Mouse (Mus musculus): ENCODE data around the gene Fignl2. TPM values are rescaled to one million over a fixed set of nuclear protein-coding genes. Genes with fewer than 3 reads are reported as not detected.
A peak's percentile ranks its signal among the peaks of the same experiment; 100 is the strongest.

The Fignl2 gene
- polyA plus RNA-seq, 1 experiment from 2014 or later, result 2.1 TPM

GRCm38 (mm10) chr15:101076071-101077000 is 2.0 kb downstream of the Fignl2 start:
- peak overlapping the region; percentile 99 for H3K27ac ChIP-seq (ENCODE audit: low read depth, low read length)
- H3K4me2 ChIP-seq (replicated peaks; ENCODE audit: low read depth, low read length), result peak overlapping the region; percentile 83
- H3K4me1 ChIP-seq (replicated peaks; ENCODE audit: control insufficient read depth, insufficient read depth, low read length), result peaks cover 36% of the 10 kb centered on the region
- ATAC-seq (ENCODE audit: low FRiP score) (peak; percentile 62), DNase-seq (ENCODE audit: low spot score) (peak; percentile 69)
- H3K9me3 ChIP-seq (ENCODE audit: control insufficient read depth, low read length), result no peaks in the 10 kb centered on the region
- H3K9ac ChIP-seq (ENCODE audit: low read depth, low read length), result peak overlapping the region; percentile 90
- H3K27me3 ChIP-seq (ENCODE audit: control insufficient read depth, insufficient read depth, low read length), result no peaks in the 10 kb centered on the region
- 3% methylated on average over 24 of the region's 26 CpGs for WGBS
- peak overlapping the region; percentile 90 for H3K4me3 ChIP-seq (ENCODE audit: low read depth, low read length)
- H3K36me3 ChIP-seq (ENCODE audit: control insufficient read depth, insufficient read depth, low read length), result no peaks in the 10 kb centered on the region

GRCm38 (mm10) chr15:101075656-101076055 is 2.7 kb downstream of the Fignl2 start:
- Histone ChIP-seq H3K27ac (ENCODE audit: low read depth, low read length) (peak overlapping the region; percentile 99), H3K27me3 (ENCODE audit: control insufficient read depth, insufficient read depth, low read length) (no peaks in the 10 kb centered on the region), H3K9me3 (ENCODE audit: control insufficient read depth, low read length) (no peaks in the 10 kb centered on the region), H3K9ac (ENCODE audit: low read depth, low read length) (peak overlapping the region; percentile 90), H3K36me3 (ENCODE audit: control insufficient read depth, insufficient read depth, low read length) (no peaks in the 10 kb centered on the region), H3K4me3 (ENCODE audit: low read depth, low read length) (peak overlapping the region; percentile 90), H3K4me2 (replicated peaks; ENCODE audit: low read depth, low read length) (peak overlapping the region; percentile 83), H3K4me1 (replicated peaks; ENCODE audit: control insufficient read depth, insufficient read depth, low read length) (peaks cover 37% of the 10 kb centered on the region)
- ATAC-seq (ENCODE audit: low FRiP score) (0 out of 2 replicates have a peak, but pooled peaks have one; percentile 5), DNase-seq (ENCODE audit: low spot score) (no peak)
- 14% methylated on average over 5 of the region's 5 CpGs for WGBS

GRCm38 (mm10) chr15:101075150-101075549 is 3.2 kb downstream of the Fignl2 start:
- H3K9me3 ChIP-seq (ENCODE audit: control insufficient read depth, low read length), result no peaks in the 10 kb centered on the region
- 64% methylated on average over 4 of the region's 4 CpGs for WGBS
- peak overlapping the region; percentile 83 for H3K4me2 ChIP-seq (replicated peaks; ENCODE audit: low read depth, low read length)
- H3K4me1 ChIP-seq (replicated peaks; ENCODE audit: control insufficient read depth, insufficient read depth, low read length), result peaks cover 38% of the 10 kb centered on the region
- ATAC-seq (ENCODE audit: low FRiP score), result no peak
- 0 out of 2 replicates have a peak overlapping the region, but pooled peaks have one; percentile 99 for H3K27ac ChIP-seq (ENCODE audit: low read depth, low read length)
- H3K4me3 ChIP-seq (ENCODE audit: low read depth, low read length), result no peak overlapping the region; the same call in 1 of the 2 replicates
- no peaks in the 10 kb centered on the region for H3K27me3 ChIP-seq (ENCODE audit: control insufficient read depth, insufficient read depth, low read length)
- DNase-seq (ENCODE audit: low spot score), result no peak
- peak overlapping the region; percentile 90 for H3K9ac ChIP-seq (ENCODE audit: low read depth, low read length)
- H3K36me3 ChIP-seq (ENCODE audit: control insufficient read depth, insufficient read depth, low read length), result no peaks in the 10 kb centered on the region

GRCm38 (mm10) chr15:101074067-101074466 is 4.3 kb downstream of the Fignl2 start:
- 83% methylated on average over 5 of the region's 5 CpGs for WGBS
- no peak overlapping the region for H3K27ac ChIP-seq (ENCODE audit: low read depth, low read length)
- DNase-seq (ENCODE audit: low spot score), result no peak
- no peak overlapping the region for H3K4me2 ChIP-seq (replicated peaks; ENCODE audit: low read depth, low read length)
- H3K27me3 ChIP-seq (ENCODE audit: control insufficient read depth, insufficient read depth, low read length), result no peaks in the 10 kb centered on the region
- H3K9me3 ChIP-seq (ENCODE audit: control insufficient read depth, low read length), result no peaks in the 10 kb centered on the region
- H3K4me1 ChIP-seq (replicated peaks; ENCODE audit: control insufficient read depth, insufficient read depth, low read length), result peaks cover 44% of the 10 kb centered on the region
- H3K4me3 ChIP-seq (ENCODE audit: low read depth, low read length), result no peak overlapping the region
- no peak overlapping the region for H3K9ac ChIP-seq (ENCODE audit: low read depth, low read length)
- no peaks in the 10 kb centered on the region for H3K36me3 ChIP-seq (ENCODE audit: control insufficient read depth, insufficient read depth, low read length)
- ATAC-seq (ENCODE audit: low FRiP score), result no peak

- no peaks in the 10 kb centered on the region for H3K36me3 ChIP-seq (ENCODE audit: control insufficient read depth, insufficient read depth, low read length)
- no peak overlapping the region for H3K9ac ChIP-seq (ENCODE audit: low read depth, low read length)
- 63% methylated on average over 2 of the region's 2 CpGs for WGBS
- H3K4me1 ChIP-seq (replicated peaks; ENCODE audit: control insufficient read depth, insufficient read depth, low read length), result peaks cover 46% of the 10 kb centered on the region
- DNase-seq (ENCODE audit: low spot score), result no peak
- no peak overlapping the region for H3K4me3 ChIP-seq (ENCODE audit: low read depth, low read length)
- no peak overlapping the region for H3K4me2 ChIP-seq (replicated peaks; ENCODE audit: low read depth, low read length)
- no peaks in the 10 kb centered on the region for H3K9me3 ChIP-seq (ENCODE audit: control insufficient read depth, low read length)
- ATAC-seq (ENCODE audit: low FRiP score), result no peak
- H3K27ac ChIP-seq (ENCODE audit: low read depth, low read length), result no peak overlapping the region
- no peaks in the 10 kb centered on the region for H3K27me3 ChIP-seq (ENCODE audit: control insufficient read depth, insufficient read depth, low read length)
These were observed 5.6 kb downstream of the Fignl2 start for GRCm38 (mm10) chr15:101072736-101073135.

- DNase-seq (ENCODE audit: low spot score), result no peak
- Histone ChIP-seq H3K4me2 (replicated peaks; ENCODE audit: low read depth, low read length) (no peak overlapping the region), H3K27me3 (ENCODE audit: control insufficient read depth, insufficient read depth, low read length) (no peaks in the 10 kb centered on the region), H3K4me3 (ENCODE audit: low read depth, low read length) (no peak overlapping the region), H3K9ac (ENCODE audit: low read depth, low read length) (peak overlapping the region; percentile 24), H3K36me3 (ENCODE audit: control insufficient read depth, insufficient read depth, low read length) (no peaks in the 10 kb centered on the region), H3K4me1 (replicated peaks; ENCODE audit: control insufficient read depth, insufficient read depth, low read length) (peaks cover 55% of the 10 kb centered on the region), H3K27ac (ENCODE audit: low read depth, low read length) (peak overlapping the region; percentile 4; the same call in 1 of the 2 replicates), H3K9me3 (ENCODE audit: control insufficient read depth, low read length) (no peaks in the 10 kb centered on the region)
- no peak for ATAC-seq (ENCODE audit: low FRiP score)
- WGBS, result 25% methylated on average over 5 of the region's 5 CpGs
These were observed 7.6 kb downstream of the Fignl2 start for GRCm38 (mm10) chr15:101070762-101071161.

GRCm38 (mm10) chr15:101069641-101070190 is 8.7 kb downstream of the Fignl2 start:
- Histone ChIP-seq H3K9ac (ENCODE audit: low read depth, low read length) (0 out of 2 replicates have a peak overlapping the region, but pooled peaks have one; percentile 7), H3K27me3 (ENCODE audit: control insufficient read depth, insufficient read depth, low read length) (no peaks in the 10 kb centered on the region), H3K4me2 (replicated peaks; ENCODE audit: low read depth, low read length) (0 out of 2 replicates have a peak overlapping the region, but pooled peaks have one; percentile 7), H3K9me3 (ENCODE audit: control insufficient read depth, low read length) (no peaks in the 10 kb centered on the region), H3K36me3 (ENCODE audit: control insufficient read depth, insufficient read depth, low read length) (no peaks in the 10 kb centered on the region), H3K4me3 (ENCODE audit: low read depth, low read length) (no peak overlapping the region), H3K27ac (ENCODE audit: low read depth, low read length) (peak overlapping the region; percentile 54; the same call in 1 of the 2 replicates), H3K4me1 (replicated peaks; ENCODE audit: control insufficient read depth, insufficient read depth, low read length) (peaks cover 57% of the 10 kb centered on the region)
- 48% methylated on average over 9 of the region's 9 CpGs for WGBS
- no peak for ATAC-seq (ENCODE audit: low FRiP score)
- peak; percentile 29 for DNase-seq (ENCODE audit: low spot score)

- Histone ChIP-seq H3K4me3 (ENCODE audit: low read depth, low read length) (no peak overlapping the region), H3K36me3 (ENCODE audit: control insufficient read depth, insufficient read depth, low read length) (no peaks in the 10 kb centered on the region), H3K9me3 (ENCODE audit: control insufficient read depth, low read length) (no peaks in the 10 kb centered on the region), H3K4me2 (replicated peaks; ENCODE audit: low read depth, low read length) (no peak overlapping the region), H3K4me1 (replicated peaks; ENCODE audit: control insufficient read depth, insufficient read depth, low read length) (peaks cover 53% of the 10 kb centered on the region), H3K9ac (ENCODE audit: low read depth, low read length) (peak overlapping the region; percentile 17; the same call in 1 of the 2 replicates), H3K27me3 (ENCODE audit: control insufficient read depth, insufficient read depth, low read length) (no peaks in the 10 kb centered on the region), H3K27ac (ENCODE audit: low read depth, low read length) (peak overlapping the region; percentile 94)
- DNase-seq (ENCODE audit: low spot score), result no peak
- 50% methylated on average over 4 of the region's 4 CpGs for WGBS
- ATAC-seq (ENCODE audit: low FRiP score), result no peak
These were observed 9.7 kb downstream of the Fignl2 start for GRCm38 (mm10) chr15:101068671-101069070.

Measured in hindbrain, embryonic 11.5 days (tissue).